Mouse (Mus musculus) testis, adult 2 months (tissue): Measurements from ENCODE around the gene Ptbp1. TPM values are rescaled to one million over a fixed set of nuclear protein-coding genes. Genes with fewer than 3 reads are reported as not detected.
A peak's percentile ranks its signal among the peaks of the same experiment; 100 is the strongest.

Source experiments
- H3K27ac ChIP-seq: fragments of 200-500 bp; 2 replicates; pipeline ENCODE4 v1.5.1; 2012; ENCODE audit warnings: low read depth, low read length; ENCODE audit not compliant: control insufficient read depth, insufficient read depth
- H3K27me3 ChIP-seq: fragments of 200-500 bp; 2 replicates; pipeline ENCODE4 v1.6.1; 2012; ENCODE audit warnings: mild to moderate bottlenecking, low read length, moderate library complexity; ENCODE audit not compliant: control insufficient read depth, insufficient read depth
- H3K36me3 ChIP-seq: fragments of 200-500 bp; 2 replicates; pipeline ENCODE4 v1.6.1; 2012; ENCODE audit warnings: mild to moderate bottlenecking, low read length; ENCODE audit not compliant: control insufficient read depth, insufficient read depth
- H3K4me1 ChIP-seq: fragments of 200-500 bp; 2 replicates; pipeline ENCODE4 v1.6.1; 2012; ENCODE audit warnings: low read length; ENCODE audit not compliant: control insufficient read depth, insufficient read depth
- H3K4me3 ChIP-seq: fragments of 200-500 bp; 2 replicates; pipeline ENCODE4 v1.5.1; 2012; ENCODE audit warnings: low read depth, mild to moderate bottlenecking, low read length, moderate library complexity, mixed read lengths; ENCODE audit not compliant: control insufficient read depth
- CTCF ChIP-seq: fragments of 200-500 bp; IDR thresholded peaks from 2 replicates; pipeline ENCODE4 v1.5.1; 2012; ENCODE audit warnings: low read depth, mild to moderate bottlenecking, inconsistent platforms, low read length, moderate library complexity; ENCODE audit not compliant: control insufficient read depth, insufficient read depth, insufficient replicate concordance
- POLR2A ChIP-seq: fragments of 200-500 bp; IDR thresholded peaks from 2 replicates; pipeline ENCODE4 v1.6.1; 2012; ENCODE audit warnings: low read depth, mild to moderate bottlenecking, inconsistent platforms, low read length, moderate library complexity; ENCODE audit not compliant: control insufficient read depth
- polyA plus RNA-seq: library from polyadenylated mRNA; depleted of rRNA; stranded (reverse); fragments of >200 nt; gene quantifications from 2 replicates; pipeline ENCODE4 v1.2.3, GENCODE M21; 2012

Ptbp1 gene
- polyA plus RNA-seq, 1 experiment: 126 TPM

- Histone ChIP-seq H3K36me3 (peaks cover 2% of the 10 kb centered on the region; the same call in 1 of the 2 replicates), H3K4me3 (no peak overlapping the region), H3K4me1 (peaks cover 4% of the 10 kb centered on the region), H3K27ac (no peak overlapping the region), H3K27me3 (no peaks in the 10 kb centered on the region)
- TF ChIP-seq POLR2A: no peak
- no peak for TF ChIP-seq CTCF
These were observed 7.7 kb upstream of the Ptbp1 start for GRCm38 (mm10) chr10:79846553-79846952.

GRCm38 (mm10) chr10:79849941-79850628 is 4.1 kb upstream of the Ptbp1 start:
- Histone ChIP-seq H3K4me3 (peak overlapping the region; percentile 47), H3K4me1 (peaks cover 22% of the 10 kb centered on the region), H3K27me3 (no peaks in the 10 kb centered on the region), H3K27ac (no peak overlapping the region), H3K36me3 (peaks cover 2% of the 10 kb centered on the region; the same call in 1 of the 2 replicates)
- TF ChIP-seq CTCF (no peak), POLR2A (no peak)

DNA sequence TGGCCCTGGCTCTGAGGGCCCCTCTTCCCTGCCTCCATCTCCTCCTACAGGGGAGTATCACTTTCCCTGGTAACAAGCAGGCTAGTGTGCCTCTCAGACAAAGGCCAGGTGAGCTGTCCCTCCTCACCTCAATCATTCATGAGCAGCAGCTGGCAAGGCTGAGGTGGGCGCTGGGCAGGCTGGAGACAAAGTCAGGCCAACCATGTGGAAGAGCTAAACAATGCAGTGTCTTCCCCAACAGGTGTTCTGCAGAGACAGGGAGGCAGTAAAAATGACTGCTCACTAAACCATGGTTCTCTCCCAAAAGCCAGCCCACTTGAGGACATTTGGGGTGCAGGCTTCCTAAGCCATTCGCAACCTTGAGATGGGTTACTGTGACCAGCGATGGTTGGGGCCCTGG is 2.6 kb upstream of the Ptbp1 start:
- H3K4me1 ChIP-seq: peaks cover 30% of the 10 kb centered on the region
- no peak for TF ChIP-seq CTCF
- no peak; the same call in 1 of the 2 replicates for TF ChIP-seq POLR2A

DNA sequence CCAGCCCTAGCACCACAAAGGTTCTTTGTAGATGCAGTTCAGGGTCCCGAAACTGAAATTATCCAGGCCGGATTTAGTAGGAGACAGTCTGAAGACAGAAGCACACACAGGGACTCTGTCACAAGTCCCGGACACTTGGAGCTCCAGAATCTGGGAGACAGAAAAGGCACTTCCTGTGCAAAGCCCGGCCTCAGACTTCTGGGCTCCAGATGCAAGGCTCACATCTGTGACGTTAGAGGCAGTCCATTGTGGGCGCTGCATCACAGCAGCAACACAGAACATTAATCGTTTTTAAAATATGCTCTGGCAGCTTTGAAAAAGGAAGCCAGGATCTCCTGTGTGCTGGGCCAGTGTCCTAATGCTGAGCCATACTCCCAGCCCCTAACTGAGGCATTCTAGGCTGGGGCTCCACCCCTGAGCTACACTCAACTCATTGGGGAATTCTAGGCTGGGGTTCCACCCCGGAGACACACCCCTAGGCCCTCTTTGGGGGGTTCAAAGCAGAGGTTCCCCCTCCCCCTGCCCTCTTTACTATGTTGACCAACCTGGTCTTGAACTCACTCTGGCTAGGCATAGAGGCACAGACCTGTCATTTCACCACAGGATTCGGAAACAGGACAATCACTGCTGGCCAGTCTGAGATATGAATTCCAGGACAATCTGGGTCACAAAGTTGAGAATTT is 2.0 kb upstream of the Ptbp1 start:
- peaks cover 31% of the 10 kb centered on the region for H3K4me1 ChIP-seq
- H3K27ac ChIP-seq: peak overlapping the region; percentile 96
- H3K4me3 ChIP-seq: peak overlapping the region; percentile 97
- no peak for TF ChIP-seq CTCF
- TF ChIP-seq POLR2A: no peak
- peaks cover 3% of the 10 kb centered on the region for H3K36me3 ChIP-seq
- H3K27me3 ChIP-seq: no peaks in the 10 kb centered on the region

More for the DNA sequence above, 2.6 kb upstream of the Ptbp1 start:
- H3K36me3 ChIP-seq: peaks cover 3% of the 10 kb centered on the region
- H3K27ac ChIP-seq: peak overlapping the region; percentile 96; the same call in 1 of the 2 replicates
- H3K27me3 ChIP-seq: no peaks in the 10 kb centered on the region
- peak overlapping the region; percentile 97 for H3K4me3 ChIP-seq

- peak overlapping the region; percentile 96 for H3K27ac ChIP-seq
- TF ChIP-seq POLR2A (no peak), CTCF (0 out of 2 replicates have a peak, but pooled peaks have one; percentile 2)
- peaks cover 31% of the 10 kb centered on the region for H3K4me1 ChIP-seq
- H3K27me3 ChIP-seq: no peaks in the 10 kb centered on the region
- H3K36me3 ChIP-seq: peaks cover 3% of the 10 kb centered on the region
- peak overlapping the region; percentile 97 for H3K4me3 ChIP-seq
These were observed 1.4 kb upstream of the Ptbp1 start for GRCm38 (mm10) chr10:79852827-79853226.

DNA sequence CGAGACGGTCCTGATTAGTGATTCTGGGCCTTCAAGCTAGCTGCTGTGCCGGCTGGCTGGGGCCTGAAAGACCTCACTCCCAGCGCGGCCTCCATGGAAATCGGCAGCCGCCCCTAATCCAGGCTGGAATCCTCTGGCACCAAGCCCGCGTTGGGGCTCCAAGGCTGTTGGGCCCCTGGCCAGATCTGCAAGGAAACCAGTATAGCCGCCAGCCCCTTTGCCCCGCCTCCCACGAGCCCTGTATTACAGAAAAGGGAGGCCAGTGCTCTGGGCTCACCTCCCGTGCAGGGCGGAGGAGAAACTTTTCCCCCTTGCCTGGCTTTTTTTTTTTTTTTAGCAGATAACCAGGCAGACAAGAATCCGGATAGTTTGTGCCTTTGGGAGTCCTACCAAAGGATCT is 835 bp upstream of the Ptbp1 start:
- peaks cover 3% of the 10 kb centered on the region for H3K36me3 ChIP-seq
- TF ChIP-seq POLR2A (no peak), CTCF (no peak)
- peaks cover 31% of the 10 kb centered on the region for H3K4me1 ChIP-seq
- no peaks in the 10 kb centered on the region for H3K27me3 ChIP-seq
- H3K4me3 ChIP-seq: peak overlapping the region; percentile 97
- peak overlapping the region; percentile 96 for H3K27ac ChIP-seq

DNA sequence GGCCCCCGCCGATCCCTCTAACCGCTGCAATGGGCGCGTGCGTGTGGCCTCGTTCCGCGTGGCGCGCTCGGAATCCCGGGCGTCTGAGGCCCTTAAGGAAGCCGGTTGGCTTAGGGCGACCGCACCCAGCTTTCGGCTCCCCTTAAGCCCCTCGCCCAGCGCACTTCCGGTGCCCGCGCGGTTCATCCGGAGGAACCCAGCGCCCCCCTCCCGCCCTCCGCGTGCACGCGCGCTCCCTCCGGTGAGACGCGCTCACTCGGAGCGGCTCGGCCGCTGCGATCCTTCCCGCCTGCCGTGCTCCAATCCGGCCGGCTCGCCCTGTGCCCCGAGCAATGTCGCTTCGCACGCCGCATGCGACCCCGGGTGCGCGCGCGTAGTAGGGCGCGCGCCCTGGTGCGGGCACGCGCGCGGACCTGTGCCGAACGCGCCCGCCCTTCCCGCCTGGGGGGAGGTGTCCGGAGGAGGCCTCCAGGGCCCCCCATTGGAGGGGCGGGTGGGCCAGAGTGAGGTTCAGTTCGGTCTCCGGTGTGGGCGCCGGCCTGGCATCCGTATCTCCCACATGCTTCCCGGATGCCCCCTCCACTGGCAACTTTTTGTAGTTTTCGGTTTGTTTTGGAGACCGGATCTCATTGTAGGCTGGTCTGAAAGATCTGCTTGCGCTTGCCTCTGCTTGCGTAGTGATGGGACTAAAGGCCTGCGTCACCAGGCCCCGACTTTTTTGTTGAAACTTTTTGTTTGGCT is 744 bp downstream of the Ptbp1 start:
- TF ChIP-seq CTCF (no peak), POLR2A (no peak; the same call in 1 of the 2 replicates)
- Histone ChIP-seq H3K4me3 (peak overlapping the region; percentile 97), H3K27me3 (no peaks in the 10 kb centered on the region), H3K4me1 (peaks cover 31% of the 10 kb centered on the region), H3K36me3 (peaks cover 3% of the 10 kb centered on the region), H3K27ac (peak overlapping the region; percentile 100)
